Mouse (Mus musculus) C2C12 (cell line): ENCODE measurements at regions not wholly inside any gene's neighbourhood (a gene's known extent, or its start where the extent isn't known, plus 50 kb on each side); places are given as distances from the start of the nearest gene placed in this dataset.

Experiments used
- H3K27me3 ChIP-seq: one replicate; pipeline ENCODE4 v1.6.1; 2011; ENCODE audit not compliant: control insufficient read depth, insufficient read depth, insufficient read length
- H3K36me3 ChIP-seq: one replicate; pipeline ENCODE4 v1.6.1; 2011; ENCODE audit not compliant: control insufficient read depth, insufficient read depth
- H3K4me3 ChIP-seq: one replicate; pipeline ENCODE4 v1.5.1; 2011; ENCODE audit warnings: mild to moderate bottlenecking, control low read depth; ENCODE audit not compliant: poor library complexity, insufficient read depth, severe bottlenecking
- H3K79me2 ChIP-seq: one replicate; pipeline ENCODE4 v1.6.1; 2011; ENCODE audit not compliant: control insufficient read depth, insufficient read depth
- H3K79me3 ChIP-seq: one replicate; pipeline ENCODE4 v1.6.1; 2011; ENCODE audit warnings: low read depth, control low read depth
- H3ac ChIP-seq: one replicate; pipeline ENCODE3; 2011; ENCODE audit warnings: low read depth; ENCODE audit not compliant: control insufficient read depth, insufficient read length
- CEBPB ChIP-seq: IDR thresholded peaks from one replicate; pipeline ENCODE4 v1.6.1; 2011; ENCODE audit warnings: low read depth, mild to moderate bottlenecking, control low read depth, moderate library complexity
- CTCF ChIP-seq: IDR thresholded peaks from one replicate; pipeline ENCODE4 v1.5.1; 2011; ENCODE audit not compliant: control insufficient read depth, insufficient read depth, insufficient read length
- FOSL1 ChIP-seq: IDR thresholded peaks from one replicate; pipeline ENCODE4 v1.8.0; 2011; ENCODE audit warnings: mild to moderate bottlenecking, low read length; ENCODE audit not compliant: poor library complexity, insufficient read depth, severe bottlenecking
- MAX ChIP-seq: IDR thresholded peaks from one replicate; pipeline ENCODE4 v1.6.1; 2011; ENCODE audit warnings: mild to moderate bottlenecking, control low read depth
- MYOD1 ChIP-seq: IDR thresholded peaks from one replicate; pipeline ENCODE4 v1.6.1; 2011; ENCODE audit warnings: low read depth; ENCODE audit not compliant: control insufficient read depth, insufficient read length
- MYOG ChIP-seq: IDR thresholded peaks from one replicate; pipeline ENCODE4 v1.6.1; 2011; ENCODE audit not compliant: control insufficient read depth, insufficient read length; ENCODE audit errors: extremely low read depth
- USF1 ChIP-seq: IDR thresholded peaks from one replicate; pipeline ENCODE4 v1.6.1; 2011; ENCODE audit warnings: low read depth, mild to moderate bottlenecking, control low read depth, moderate library complexity

DNA sequence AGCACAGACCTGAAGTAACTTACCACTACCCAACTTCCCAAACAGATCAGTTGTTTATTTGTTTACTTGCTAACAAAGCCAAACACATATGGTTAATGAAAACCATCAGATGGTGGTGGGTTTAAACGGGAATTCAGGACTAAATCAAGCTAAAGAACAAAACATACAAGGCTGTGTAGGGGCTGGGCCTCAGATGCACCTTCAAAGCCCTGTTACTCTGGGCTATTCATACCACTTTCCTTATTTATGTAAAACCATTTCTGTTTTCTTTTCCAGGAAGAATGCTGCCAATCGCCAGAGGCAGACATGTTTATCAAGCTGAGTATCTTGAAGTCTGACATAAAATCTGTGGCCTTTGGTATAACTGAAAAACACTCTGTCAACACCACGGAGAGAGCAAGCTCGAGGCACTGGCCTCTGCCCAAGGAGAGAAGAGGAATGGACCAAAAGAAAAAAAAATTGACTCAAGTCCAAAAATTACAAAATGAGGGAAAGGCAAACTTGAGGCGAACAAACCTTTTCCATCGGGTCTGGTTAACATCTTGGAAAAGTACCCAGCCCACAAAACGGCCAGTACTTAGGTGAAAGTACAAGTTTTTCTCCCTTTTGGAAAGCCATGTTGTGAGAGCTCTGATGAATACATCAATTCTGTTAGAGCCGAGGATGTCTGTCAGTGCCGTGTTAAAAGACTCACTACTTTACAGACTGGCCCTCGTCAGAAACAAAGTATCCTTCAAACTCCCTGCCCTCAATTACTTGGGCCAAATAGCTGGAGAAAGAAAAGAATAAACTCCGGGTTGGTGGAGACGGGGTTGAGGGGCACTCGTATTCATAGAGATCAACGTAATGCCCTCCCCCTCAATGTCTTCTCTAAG is 270.0 kb upstream of the Nfe2l3 start:
- no peak overlapping the region for H3K4me3 ChIP-seq
- TF ChIP-seq FOSL1, result no peak
- TF ChIP-seq CTCF, result no peak
- TF ChIP-seq USF1, result no peak
- TF ChIP-seq MYOG, result no peak
- no peak for TF ChIP-seq CEBPB
- TF ChIP-seq MAX, result no peak
- no peak for TF ChIP-seq MYOD1

DNA sequence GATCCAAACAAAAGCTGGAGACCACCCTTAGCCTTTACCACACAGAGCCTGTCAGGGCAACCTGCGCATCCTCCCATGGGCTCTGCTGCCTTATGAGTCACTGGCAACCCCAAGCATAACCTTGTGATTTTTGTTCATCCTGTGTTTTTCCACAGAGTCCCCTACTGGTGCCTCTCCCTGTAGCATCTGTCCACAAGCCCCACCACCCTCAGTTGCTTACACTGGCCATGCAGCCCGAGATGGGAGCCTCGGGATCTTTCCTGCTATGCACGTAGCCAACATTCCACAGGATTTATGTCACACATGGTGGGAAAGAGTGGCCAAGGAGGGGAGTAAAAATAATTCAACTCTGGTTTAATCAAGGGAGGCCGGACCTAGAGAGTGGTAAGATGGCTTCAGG is 269.2 kb upstream of the Nfe2l3 start:
- no peaks in the 10 kb centered on the region for H3K79me3 ChIP-seq
- no peaks in the 10 kb centered on the region for H3K79me2 ChIP-seq
- H3K4me3 ChIP-seq, result no peak overlapping the region
- no peak overlapping the region for H3ac ChIP-seq
- TF ChIP-seq MYOG (no peak), CTCF (no peak), USF1 (no peak), FOSL1 (no peak), CEBPB (no peak), MAX (no peak), MYOD1 (no peak)
- H3K27me3 ChIP-seq, result no peaks in the 10 kb centered on the region
- no peaks in the 10 kb centered on the region for H3K36me3 ChIP-seq

More for the DNA sequence above, 270.0 kb upstream of the Nfe2l3 start:
- Histone ChIP-seq H3ac (no peak overlapping the region), H3K27me3 (no peaks in the 10 kb centered on the region), H3K79me3 (no peaks in the 10 kb centered on the region), H3K79me2 (no peaks in the 10 kb centered on the region), H3K36me3 (no peaks in the 10 kb centered on the region)

DNA sequence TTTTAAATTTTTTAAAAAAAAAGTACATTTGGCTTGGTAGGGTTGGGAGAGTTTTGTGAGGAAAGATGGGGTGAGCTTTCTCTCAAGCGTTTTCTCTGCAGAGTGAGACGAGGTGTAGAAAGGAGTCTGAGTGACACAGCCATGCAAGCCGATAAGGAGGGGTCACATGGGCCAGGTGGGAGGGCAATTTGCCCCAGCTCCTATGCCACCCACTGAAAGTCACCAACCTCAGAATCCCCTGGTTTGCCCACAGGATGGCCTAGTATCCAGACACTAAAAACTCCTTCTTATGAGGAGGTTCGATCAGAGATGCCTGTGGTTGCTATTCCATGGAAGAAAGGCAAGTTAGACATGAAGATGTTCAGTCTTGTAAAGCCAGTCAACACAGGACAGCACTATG is 268.6 kb upstream of the Nfe2l3 start:
- no peak overlapping the region for H3ac ChIP-seq
- no peaks in the 10 kb centered on the region for H3K36me3 ChIP-seq
- no peak overlapping the region for H3K4me3 ChIP-seq
- H3K79me2 ChIP-seq, result no peaks in the 10 kb centered on the region
- no peaks in the 10 kb centered on the region for H3K27me3 ChIP-seq
- no peaks in the 10 kb centered on the region for H3K79me3 ChIP-seq
- TF ChIP-seq USF1, result no peak

- H3K79me2 ChIP-seq, result no peaks in the 10 kb centered on the region
- H3K27me3 ChIP-seq, result no peaks in the 10 kb centered on the region
- no peaks in the 10 kb centered on the region for H3K36me3 ChIP-seq
- no peak overlapping the region for H3K4me3 ChIP-seq
- no peak for TF ChIP-seq CEBPB
- TF ChIP-seq FOSL1, result no peak
- no peak for TF ChIP-seq CTCF
- no peak for TF ChIP-seq USF1
- no peak for TF ChIP-seq MYOD1
- TF ChIP-seq MYOG, result no peak
- no peak for TF ChIP-seq MAX
- no peaks in the 10 kb centered on the region for H3K79me3 ChIP-seq
- H3ac ChIP-seq, result no peak overlapping the region
Observed at GRCm38 (mm10) chr6:51167028-51167427, 265.4 kb upstream of the Nfe2l3 start.

DNA sequence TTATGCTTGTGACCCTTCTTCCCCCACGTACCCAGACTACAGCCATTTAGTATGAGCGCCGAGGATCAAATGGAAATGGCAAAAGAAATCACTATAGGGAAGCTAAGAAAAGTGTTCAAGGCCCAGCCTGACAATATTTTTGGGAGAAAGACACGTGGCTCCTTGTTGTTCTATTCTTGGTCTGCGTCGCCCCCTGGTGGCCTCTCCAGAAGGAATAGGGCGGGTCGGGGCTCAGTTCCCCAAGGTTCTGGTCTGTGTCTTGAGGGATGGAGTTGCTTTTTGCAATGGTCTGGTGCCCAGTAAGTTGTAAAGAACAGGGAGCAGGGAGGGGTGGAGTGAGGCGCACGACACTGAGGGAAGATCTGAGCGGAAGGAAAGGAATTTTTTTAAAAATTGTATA is 264.4 kb upstream of the Nfe2l3 start:
- no peak overlapping the region for H3ac ChIP-seq
- H3K79me2 ChIP-seq, result no peaks in the 10 kb centered on the region
- no peaks in the 10 kb centered on the region for H3K79me3 ChIP-seq
- no peak overlapping the region for H3K4me3 ChIP-seq
- TF ChIP-seq MYOD1 (no peak), CTCF (peak; percentile 65), MAX (peak; percentile 88), FOSL1 (no peak), USF1 (peak; percentile 73), CEBPB (no peak), MYOG (no peak)
- H3K36me3 ChIP-seq, result no peaks in the 10 kb centered on the region
- H3K27me3 ChIP-seq, result no peaks in the 10 kb centered on the region
